Mouse (Mus musculus) bone marrow, adult 2 months (tissue): Measurements from ENCODE around the gene Dhx40.

Experiments used
- CTCF ChIP-seq: fragments of 200-500 bp; IDR thresholded peaks from 2 replicates; pipeline ENCODE4 v1.5.1; 2011; ENCODE audit warnings: low read length, control low read depth; ENCODE audit not compliant: control insufficient read depth, insufficient read depth
- POLR2A ChIP-seq: fragments of 200-500 bp; IDR thresholded peaks from 2 replicates; pipeline ENCODE4 v1.6.1; 2011; ENCODE audit warnings: low read depth, mild to moderate bottlenecking, control low read depth, low read length, borderline replicate concordance; ENCODE audit not compliant: control insufficient read depth

- TF ChIP-seq POLR2A (no peak), CTCF (no peak)
Measured at GRCm38 (mm10) chr11:86841261-86841660, 33.7 kb upstream of the Dhx40 start.
